Mouse (Mus musculus): ENCODE results near the gene Tspan8.
"Not testable (repeated sequence)": the region's sequence is repeated elsewhere in the genome, so short reads cannot be mapped to it uniquely, and the experiment has no call there.

Gene Tspan8

GRCm38 (mm10) chr10:115816511-115816910 lies at the start of gene Tspan8:
Gene Tspan8 (plus strand): TSS chr10:115816832.
- DNase-seq (ENCODE audit: low read depth, low spot score), result peak; percentile 33

DNA sequence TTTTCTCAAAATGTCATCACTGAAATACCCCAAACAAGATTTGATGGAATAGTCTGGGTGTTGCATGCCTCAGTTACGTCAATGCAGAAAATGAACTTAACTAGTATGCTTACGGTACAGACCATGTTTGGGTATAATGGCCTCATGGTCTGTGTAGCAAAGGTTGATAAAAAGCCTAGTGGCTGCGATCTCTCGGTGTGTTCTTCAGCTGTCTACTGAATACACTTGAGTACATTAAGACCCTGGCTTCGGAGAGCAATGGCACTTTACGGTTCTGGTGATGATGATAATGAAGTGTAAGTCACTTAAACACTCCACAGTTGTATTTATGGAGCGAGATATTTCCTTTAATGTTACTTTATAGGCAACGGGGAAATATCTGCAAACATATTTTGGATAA lies 46.6 kb upstream of the Tspan8 start:
- no peak for DNase-seq (ENCODE audit: low read depth, low spot score)

DNA sequence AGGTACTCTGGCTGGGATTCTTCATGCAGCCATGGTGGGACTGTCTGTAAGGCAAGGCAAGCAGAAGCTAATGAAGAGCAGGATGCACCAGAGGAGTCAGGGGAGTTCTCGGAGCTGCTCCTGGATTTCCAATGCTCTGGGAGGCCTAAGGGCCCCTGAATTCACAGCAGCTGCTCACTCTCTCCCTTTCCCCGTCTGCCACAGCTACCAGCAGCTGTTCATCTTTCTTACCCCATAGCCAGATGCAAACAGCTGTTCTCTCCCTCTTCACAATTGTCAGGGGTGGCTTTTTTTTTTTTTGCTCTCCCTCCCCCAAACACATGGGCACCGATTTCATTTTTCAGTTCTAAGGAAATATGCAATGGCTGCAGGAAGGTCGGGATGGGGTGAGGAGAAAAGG lies 42.2 kb upstream of the Tspan8 start:
- DNase-seq (ENCODE audit: low read depth, low spot score), result no peak

DNA sequence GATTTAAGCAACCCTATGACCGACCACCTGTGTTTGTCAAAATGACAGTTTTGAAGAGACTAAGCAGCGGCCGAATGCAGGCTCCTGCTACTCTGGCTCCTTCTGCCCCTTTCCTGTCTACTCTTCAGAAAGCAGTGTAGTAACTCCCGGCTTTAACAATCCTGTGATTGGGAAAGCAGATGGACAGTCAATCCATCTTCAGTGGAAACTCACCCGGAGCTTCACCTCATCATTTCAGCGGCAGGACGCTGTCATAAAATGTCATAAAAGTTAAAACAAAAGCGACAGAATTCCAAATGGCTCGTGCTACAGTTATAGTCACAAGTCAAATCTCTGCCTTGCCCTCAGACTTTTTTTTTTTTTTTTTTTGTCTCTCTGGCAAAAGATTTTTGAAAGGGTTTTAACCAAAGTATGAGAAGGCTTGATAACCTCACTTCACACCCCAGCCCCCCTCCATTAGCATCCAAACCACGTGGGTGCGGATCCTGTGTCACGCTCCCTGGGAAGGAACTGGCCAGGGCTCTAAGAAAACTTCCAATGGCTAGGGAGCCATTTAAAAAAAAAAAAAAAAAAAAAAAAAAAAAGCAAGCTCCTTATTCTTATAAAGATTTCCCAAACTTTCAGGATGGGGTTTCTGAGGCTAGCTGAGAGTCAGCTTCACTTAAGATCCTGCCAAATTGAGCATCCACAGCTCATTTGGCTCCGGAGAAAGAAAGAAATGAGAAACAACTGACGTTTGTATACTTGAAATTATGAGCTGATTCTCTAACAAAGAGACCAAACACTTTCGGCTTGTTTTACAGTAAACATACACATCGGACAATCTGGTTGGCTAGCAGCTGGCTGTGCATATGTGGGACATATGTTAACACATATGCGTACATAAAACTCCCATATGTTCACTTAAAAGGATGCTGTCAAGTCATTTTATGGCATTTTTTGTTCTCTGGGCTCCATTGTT lies 40.4 kb upstream of the Tspan8 start:
- DNase-seq (ENCODE audit: low read depth, low spot score), result no peak

DNA sequence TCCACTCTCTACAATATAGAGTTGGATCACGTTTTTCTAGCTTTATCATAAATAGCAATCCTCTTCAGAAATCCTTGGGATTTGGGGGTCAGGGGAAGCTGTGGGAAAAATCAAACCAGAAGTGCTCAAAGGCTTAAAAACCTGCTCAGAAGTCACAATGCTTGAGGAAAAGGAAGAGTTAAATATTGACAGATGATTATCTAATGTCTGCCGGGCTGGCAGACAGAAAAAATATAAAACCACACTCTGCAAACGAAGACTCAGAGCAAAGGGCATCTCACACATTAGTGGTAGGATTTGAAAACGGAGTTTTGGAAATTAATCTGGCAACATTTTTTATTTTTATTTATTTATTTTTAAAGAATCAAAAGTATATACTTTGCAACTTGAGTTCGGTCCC lies 39.3 kb upstream of the Tspan8 start:
- DNase-seq (ENCODE audit: low read depth, low spot score), result no peak

DNA sequence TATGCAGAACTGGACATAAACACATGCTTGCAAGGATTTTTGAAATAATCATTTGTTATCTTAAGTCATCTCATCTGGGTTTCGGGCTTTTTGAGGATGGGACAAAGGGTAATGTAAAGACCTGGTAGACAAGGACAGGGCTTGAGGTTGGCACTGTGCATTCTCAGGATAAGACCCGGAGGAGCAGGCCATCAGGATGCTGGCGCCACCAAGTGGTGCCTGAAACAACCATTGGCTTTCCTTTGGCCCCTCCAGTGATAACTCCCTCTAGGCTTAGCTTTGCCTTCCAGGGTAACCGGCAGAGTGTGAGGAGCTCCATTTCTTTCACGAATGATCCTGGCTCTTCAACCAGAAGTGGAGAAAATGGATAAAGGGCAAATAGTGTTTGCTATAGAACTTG lies 38.0 kb upstream of the Tspan8 start:
- no peak for DNase-seq (ENCODE audit: low read depth, low spot score)

- DNase-seq (ENCODE audit: low read depth, low spot score), result no peak
Measured at GRCm38 (mm10) chr10:115780239-115781016, 36.2 kb upstream of the Tspan8 start.

DNA sequence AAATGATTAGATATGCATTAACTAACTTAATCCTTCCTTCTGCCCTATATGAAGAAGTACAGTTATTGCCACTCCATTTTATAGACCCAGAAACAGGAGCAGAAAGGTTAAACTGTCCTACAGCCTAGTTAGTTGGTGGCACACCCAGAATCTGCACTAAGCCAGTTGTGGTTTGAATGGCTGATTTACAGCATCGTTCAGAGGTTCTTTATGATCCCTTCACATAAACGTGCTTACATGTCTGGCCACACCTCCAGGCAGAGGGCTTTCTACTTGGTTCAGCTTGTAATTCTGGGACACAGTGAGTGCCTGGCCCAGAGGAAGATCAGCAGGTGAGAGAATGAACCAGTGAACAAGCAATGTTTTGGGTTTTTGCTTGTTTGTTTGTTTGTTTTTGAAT lies 33.4 kb upstream of the Tspan8 start:
- DNase-seq (ENCODE audit: low read depth, low spot score), result no peak

DNA sequence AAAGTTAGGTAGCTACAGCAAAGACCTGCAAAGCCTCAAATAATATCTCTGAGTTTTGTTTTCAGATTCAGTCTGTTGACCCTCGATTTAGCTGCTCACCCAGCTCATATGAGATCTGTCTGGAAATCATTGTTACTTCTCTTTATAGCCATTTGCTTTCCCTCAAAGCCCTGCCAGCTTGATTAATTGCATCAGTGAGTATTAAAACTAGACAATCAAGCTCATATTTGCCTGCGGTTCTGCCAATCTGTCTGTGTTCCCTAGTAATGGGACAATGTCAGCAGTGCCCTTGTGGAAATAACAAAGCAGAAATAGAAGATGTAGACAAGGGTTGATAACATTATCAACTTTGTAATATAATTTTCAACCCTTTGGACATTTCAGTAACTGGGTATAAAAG lies 25.8 kb upstream of the Tspan8 start:
- no peak for DNase-seq (ENCODE audit: low read depth, low spot score)

- DNase-seq (ENCODE audit: low read depth, low spot score), result no peak
Measured at GRCm38 (mm10) chr10:115796072-115796788, 20.4 kb upstream of the Tspan8 start.

GRCm38 (mm10) chr10:115801464-115801863 lies 15.2 kb upstream of the Tspan8 start:
- no peak for DNase-seq (ENCODE audit: low read depth, low spot score)

DNA sequence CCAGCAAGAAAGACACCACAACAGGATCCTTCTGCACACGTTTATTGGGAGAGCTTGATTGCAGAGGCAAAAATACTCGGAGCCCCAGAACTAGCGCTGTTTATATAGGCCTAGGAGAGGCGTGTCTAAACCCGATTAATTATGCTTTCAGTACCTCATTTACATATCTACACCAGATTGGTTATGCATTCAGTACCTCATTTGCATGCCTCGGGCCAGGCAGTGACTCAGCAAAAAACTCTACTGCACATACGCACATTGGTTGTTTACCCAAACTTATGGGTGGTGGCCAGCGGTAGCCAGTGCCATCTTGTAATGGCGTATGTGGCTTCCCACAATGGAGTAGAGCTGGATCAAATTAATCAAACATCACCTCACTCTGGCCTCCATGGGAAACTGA lies 13.6 kb upstream of the Tspan8 start:
- not testable (repeated sequence) for DNase-seq (ENCODE audit: low read depth, low spot score)

- no peak for DNase-seq (ENCODE audit: low read depth, low spot score)
Measured at GRCm38 (mm10) chr10:115803765-115804164, 12.9 kb upstream of the Tspan8 start.

DNA sequence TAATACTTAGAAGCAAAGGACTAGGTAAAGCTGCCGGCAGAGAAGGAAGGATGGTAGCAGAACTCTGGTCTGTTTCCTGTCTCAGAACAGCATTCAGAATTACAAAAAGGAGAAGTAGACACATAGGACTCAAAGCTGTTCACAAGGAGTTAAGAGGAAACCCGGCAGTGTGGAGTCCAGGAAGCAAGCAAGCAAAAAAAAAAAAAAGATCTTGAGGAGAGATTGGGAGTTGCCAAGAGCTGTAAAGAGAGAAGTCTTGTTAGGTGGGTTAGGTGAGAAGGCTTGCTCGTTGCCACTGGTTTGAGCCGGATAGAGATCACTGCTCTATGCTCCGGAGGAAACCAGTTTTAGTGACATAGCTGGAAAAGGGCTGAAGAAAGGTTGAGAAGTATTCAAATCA lies 10.6 kb upstream of the Tspan8 start:
- DNase-seq (ENCODE audit: low read depth, low spot score), result no peak

DNA sequence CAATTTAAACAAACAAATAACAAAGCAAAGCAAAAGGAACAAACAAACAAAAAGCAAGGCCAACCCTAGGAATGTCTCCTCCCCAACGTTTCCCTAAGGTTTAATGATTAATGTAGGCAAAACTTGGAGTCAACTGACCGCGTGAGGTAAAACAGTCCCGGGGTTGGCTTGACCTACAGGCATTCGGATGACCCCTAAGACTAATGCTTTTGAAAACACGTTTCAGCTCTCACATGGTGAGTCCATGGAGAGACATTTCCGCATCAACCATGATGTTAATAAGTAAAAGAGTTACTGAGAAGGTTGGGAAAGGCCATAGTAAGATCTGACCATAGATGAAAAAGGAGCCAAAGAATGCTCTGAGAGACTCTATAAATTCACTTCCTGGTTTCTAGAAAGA lies 7.5 kb upstream of the Tspan8 start:
- no peak for DNase-seq (ENCODE audit: low read depth, low spot score)

GRCm38 (mm10) chr10:115811519-115811918 lies 5.1 kb upstream of the Tspan8 start:
- DNase-seq (ENCODE audit: low read depth, low spot score), result no peak

- DNase-seq (ENCODE audit: low read depth, low spot score), result no peak
Measured at GRCm38 (mm10) chr10:115814878-115815277, 1.8 kb upstream of the Tspan8 start.

GRCm38 (mm10) chr10:115817056-115817724 lies 558 bp downstream of the Tspan8 start:
- DNase-seq (ENCODE audit: low read depth, low spot score), result peak; percentile 75

DNA sequence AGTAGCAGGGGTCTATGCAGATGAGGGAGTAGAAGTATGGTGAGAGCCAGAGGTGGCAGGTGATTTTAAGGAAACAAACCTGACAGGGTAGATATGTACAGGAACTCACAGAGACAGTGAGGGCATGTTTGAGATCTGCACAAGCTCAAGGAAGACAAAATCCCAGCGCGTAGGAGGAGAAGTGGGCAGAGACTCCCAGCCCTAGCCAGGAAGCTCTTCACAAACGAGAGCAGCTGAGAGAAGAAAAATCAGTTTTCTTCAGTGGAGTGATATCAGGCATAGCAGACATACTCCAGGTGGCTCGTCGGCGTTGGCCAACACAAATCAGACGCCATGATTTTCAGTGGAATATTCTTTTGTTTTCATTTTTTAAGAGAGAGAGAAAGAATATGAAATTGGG lies 8.7 kb downstream of the Tspan8 start:
- no peak for DNase-seq (ENCODE audit: low read depth, low spot score)

- DNase-seq (ENCODE audit: low read depth, low spot score), result no peak
Measured at GRCm38 (mm10) chr10:115828872-115829271, 12.2 kb downstream of the Tspan8 start.

GRCm38 (mm10) chr10:115829696-115830095 lies 13.1 kb downstream of the Tspan8 start:
- no peak for DNase-seq (ENCODE audit: low read depth, low spot score)
